Mouse (Mus musculus) erythroblast, embryonic 14.5 days (primary cell): Measurements from ENCODE around the gene Olfr1026.

ENCODE experiments used
- GATA1 ChIP-seq: IDR thresholded peaks from 2 replicates; pipeline ENCODE4 v1.6.1; 2012; ENCODE audit warnings: low read length, inconsistent platforms, mixed read lengths
- TAL1 ChIP-seq: IDR thresholded peaks from 3 replicates; pipeline ENCODE4 v1.6.1; 2012; ENCODE audit warnings: low read length, inconsistent platforms, mixed read lengths

- TF ChIP-seq TAL1 (no peak), GATA1 (no peak)
These were observed 16.4 kb upstream of the Olfr1026 start, which contains the start of gene Olfr1024 for GRCm38 (mm10) chr2:85904952-85905351.
